Mouse (Mus musculus) right cerebral cortex, postnatal 10 days (tissue): ENCODE data around the gene Gnl3l.
A peak's percentile ranks its signal among the peaks of the same experiment; 100 is the strongest.

ENCODE experiments used
- DNase-seq, 2 experiments: peaks; one replicate each; pipeline ENCODE4 v3.0.0; 2021; ENCODE audit warnings: low spot score in 2 of 2

Gene Gnl3l

GRCm38 (mm10) chrX:150956522-150957300 lies 60.4 kb downstream of the Gnl3l start:
- peak; percentile 74 to 75 for DNase-seq

GRCm38 (mm10) chrX:150956016-150956415 lies 61.1 kb downstream of the Gnl3l start:
- no peak for DNase-seq

GRCm38 (mm10) chrX:150955441-150955840 lies 61.7 kb downstream of the Gnl3l start:
- no peak for DNase-seq

- no peak for DNase-seq
Observed at GRCm38 (mm10) chrX:150954721-150955120, 62.4 kb downstream of the Gnl3l start.
